Mouse (Mus musculus) central nervous system, embryonic 14 days (tissue): ENCODE measurements around the gene Carmil1. TPM values are rescaled to one million over a fixed set of nuclear protein-coding genes. Genes with fewer than 3 reads are reported as not detected.

Source experiments
- polyA plus RNA-seq: library from polyadenylated mRNA; depleted of rRNA; stranded (reverse); fragments of >200 nt; gene quantifications from 2 replicates; pipeline ENCODE4 v1.2.3, GENCODE M21; 2012; rRNA removed

The Carmil1 gene
- 15.0 and 15.6 TPM in 2 replicates for polyA plus RNA-seq

GRCm38 (mm10) chr13:24280439-24281431, at the start of gene Carmil1:
Gene Carmil1, minus strand, starts transcription at chr13:24280795.

GRCm38 (mm10) chr13:24327201-24327600, 46.6 kb upstream of the Carmil1 start, which contains the start of gene Cmah:
Gene Cmah, plus strand, starts transcription at chr13:24327404.

GRCm38 (mm10) chr13:23990928-23991327, 289.7 kb downstream of the Carmil1 start, which contains the start of gene Scgn:
Gene Scgn, minus strand, starts transcription at chr13:23991214.

Other genes with a start within 250 kb of the Carmil1 start
- 0.11 and 0.15 TPM in 2 replicates for gene Cmah, start 46.6 kb upstream of the Carmil1 start, polyA plus RNA-seq